Mouse (Mus musculus): ENCODE data around the gene Rpl3. TPM values are rescaled to one million over a fixed set of nuclear protein-coding genes. Genes with fewer than 3 reads are reported as not detected.

Gene Rpl3
- total RNA-seq, 1 experiment from 2014 or later = 2,920 TPM

GRCm38 (mm10) chr15:80072579-80073255 lies 19.0 kb downstream of the Rpl3 start:
- no peak for ATAC-seq (replicated peaks; ENCODE audit: low read depth, poor library complexity, severe bottlenecking)

DNA sequence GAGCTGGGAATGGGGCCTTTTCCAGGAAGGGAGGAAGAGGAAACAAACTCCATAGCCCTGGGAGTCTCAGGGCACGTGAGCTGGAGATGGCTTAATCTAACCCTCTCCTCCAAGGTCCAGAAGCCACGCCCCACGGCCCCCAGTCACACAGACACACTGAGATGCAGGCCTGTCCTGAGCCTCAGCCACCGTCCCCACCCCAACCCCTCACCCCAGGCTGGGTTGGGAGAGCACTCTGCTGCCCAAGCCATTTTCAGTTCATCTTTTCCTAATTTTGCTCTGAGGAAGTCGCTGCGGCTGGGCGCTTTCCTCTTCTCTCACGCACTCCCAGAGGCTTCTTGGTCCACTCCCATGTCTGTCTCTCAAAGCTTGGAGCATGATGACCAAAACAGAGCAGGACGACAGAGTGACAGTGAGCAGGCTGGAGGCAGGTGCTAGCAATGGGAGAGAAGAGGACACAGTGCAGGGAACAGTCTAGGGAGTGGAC lies 19.7 kb downstream of the Rpl3 start:
- ATAC-seq (replicated peaks; ENCODE audit: low read depth, poor library complexity, severe bottlenecking) = peak; percentile 26; the same call in 1 of the 2 replicates

DNA sequence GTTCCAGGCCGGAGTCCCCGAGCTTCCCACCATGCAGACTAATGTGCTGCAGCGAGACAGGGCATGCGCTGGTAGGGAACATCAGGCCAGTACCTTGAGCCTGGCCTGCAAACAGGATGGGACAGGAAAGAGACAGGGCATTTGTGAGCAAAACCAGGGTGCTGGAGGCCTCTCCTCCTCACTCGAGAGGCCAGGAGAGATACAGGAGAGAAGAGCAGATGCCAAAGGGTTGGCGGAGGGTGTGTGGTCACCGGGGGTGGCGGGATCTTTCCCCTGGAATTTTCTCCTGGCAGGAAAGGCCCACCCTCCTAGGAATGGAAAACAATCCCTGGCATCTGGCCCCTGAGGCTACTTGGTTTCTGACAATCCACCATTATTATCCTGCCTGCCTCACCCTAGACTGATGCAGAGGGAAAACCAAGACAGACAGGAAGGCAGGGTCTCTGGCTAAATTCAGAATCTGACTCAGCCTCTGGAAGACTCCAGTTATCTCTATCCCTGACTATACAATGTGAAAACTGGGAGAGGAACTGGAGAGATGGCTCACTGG lies 21.5 kb downstream of the Rpl3 start:
- ATAC-seq (replicated peaks; ENCODE audit: low read depth, poor library complexity, severe bottlenecking) = no peak

DNA sequence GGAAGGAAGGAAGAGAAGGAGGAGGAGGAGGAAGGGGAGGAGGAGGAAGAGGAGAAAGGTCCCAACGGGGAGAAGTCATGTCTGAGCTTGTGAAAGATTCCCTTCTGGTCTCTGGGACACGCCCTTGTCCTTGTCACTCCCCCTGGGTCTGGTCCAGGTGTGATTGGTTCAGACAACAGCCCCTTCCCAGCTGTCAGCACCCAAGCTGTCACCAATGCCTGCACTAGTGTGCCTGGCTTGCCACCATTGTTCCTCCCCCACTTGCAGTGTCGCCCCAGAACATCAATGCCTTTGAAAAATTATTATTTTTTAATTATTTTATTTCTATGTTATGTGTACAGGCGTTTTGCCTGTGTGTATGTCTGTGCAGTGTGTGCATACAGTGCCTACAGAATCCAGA lies 22.5 kb downstream of the Rpl3 start:
- ATAC-seq (replicated peaks; ENCODE audit: low read depth, poor library complexity, severe bottlenecking) = no peak

DNA sequence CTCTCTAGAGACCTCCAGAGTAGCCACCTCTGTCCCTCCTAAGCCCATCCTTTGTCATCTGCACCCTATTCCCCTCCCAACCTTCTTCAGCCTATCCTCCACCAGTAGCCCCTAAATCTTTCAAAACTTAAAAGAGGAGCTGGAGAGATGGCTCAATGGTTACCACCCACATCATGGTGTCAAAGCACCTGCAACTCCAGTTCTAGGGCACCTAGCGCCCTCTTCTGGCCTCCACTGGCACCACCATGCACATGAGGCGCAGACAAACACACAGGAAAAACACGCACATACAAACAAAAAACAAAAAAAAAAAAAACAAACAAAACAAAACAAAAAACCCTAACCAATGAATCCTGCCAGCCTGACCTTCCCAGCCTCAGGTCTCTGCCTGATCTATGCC lies 25.1 kb downstream of the Rpl3 start:
- ATAC-seq (replicated peaks; ENCODE audit: low read depth, poor library complexity, severe bottlenecking) = 0 out of 2 replicates have a peak, but pooled peaks have one; percentile 52

DNA sequence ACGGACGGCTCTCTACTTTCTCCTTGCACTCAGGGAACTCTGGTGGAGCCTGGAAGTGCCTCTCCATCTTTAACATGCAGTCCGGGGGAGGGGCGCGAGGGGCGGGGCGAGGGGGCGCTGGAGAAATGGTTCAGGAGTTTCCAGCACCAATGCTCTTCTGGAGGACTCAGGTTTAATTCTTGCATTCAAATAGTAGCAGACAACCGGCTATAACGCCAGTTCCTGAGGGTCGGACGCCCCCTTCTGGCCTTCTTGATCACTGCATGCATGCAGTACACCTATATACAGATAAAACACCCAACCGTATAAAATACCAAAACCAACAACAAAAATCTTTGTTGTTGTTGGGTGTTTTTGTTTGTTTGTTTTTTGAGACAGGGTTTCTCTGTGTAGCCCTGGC lies 26.3 kb downstream of the Rpl3 start:
- ATAC-seq (replicated peaks; ENCODE audit: low read depth, poor library complexity, severe bottlenecking) = no peak

- no peak for ATAC-seq (replicated peaks; ENCODE audit: low read depth, poor library complexity, severe bottlenecking)
Observed at GRCm38 (mm10) chr15:80064965-80065364, 26.7 kb downstream of the Rpl3 start.

GRCm38 (mm10) chr15:80062821-80063220 lies 28.8 kb downstream of the Rpl3 start:
- no peak for ATAC-seq (replicated peaks; ENCODE audit: low read depth, poor library complexity, severe bottlenecking)

GRCm38 (mm10) chr15:80062339-80062738 lies 29.3 kb downstream of the Rpl3 start:
- ATAC-seq (replicated peaks; ENCODE audit: low read depth, poor library complexity, severe bottlenecking) = no peak

GRCm38 (mm10) chr15:80061071-80061550 lies 30.6 kb downstream of the Rpl3 start:
- ATAC-seq (replicated peaks; ENCODE audit: low read depth, poor library complexity, severe bottlenecking) = no peak

DNA sequence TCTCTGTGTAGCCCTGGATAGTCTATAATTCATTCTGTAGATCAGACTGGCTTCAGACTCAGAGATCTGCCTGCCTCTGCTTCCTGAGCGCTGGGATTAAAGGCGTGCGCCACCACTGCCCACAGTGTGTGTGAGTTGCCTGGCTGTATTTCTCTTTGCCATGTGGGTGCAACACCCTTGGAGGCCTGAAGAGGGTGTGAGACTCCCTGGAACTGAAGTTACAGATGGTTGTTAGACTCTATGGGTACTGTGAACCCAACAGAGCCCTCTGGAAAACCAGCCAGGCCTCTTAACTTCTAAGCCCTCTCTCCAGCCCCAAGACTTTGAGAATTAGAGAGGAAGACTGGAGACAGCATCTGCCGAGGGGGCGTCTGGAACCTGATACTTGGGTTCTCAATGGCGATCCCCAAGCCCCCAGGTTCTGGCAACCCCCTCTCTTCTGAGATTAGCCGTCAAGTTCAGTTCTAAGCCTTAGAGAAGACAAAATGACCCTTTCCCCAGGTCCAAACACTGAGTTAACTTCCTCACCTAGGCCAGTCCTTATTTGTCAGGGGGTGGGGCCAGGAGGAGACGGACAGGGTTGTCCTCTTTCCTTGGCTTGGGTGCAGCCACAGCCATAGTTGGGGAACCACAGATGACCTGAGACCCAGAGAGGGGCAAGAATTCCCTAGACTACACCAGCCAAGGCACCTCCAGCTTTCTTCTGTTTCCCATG lies 31.2 kb downstream of the Rpl3 start:
- ATAC-seq (replicated peaks; ENCODE audit: low read depth, poor library complexity, severe bottlenecking) = no peak

GRCm38 (mm10) chr15:80059606-80060005 lies 32.1 kb downstream of the Rpl3 start:
- no peak for ATAC-seq (replicated peaks; ENCODE audit: low read depth, poor library complexity, severe bottlenecking)

DNA sequence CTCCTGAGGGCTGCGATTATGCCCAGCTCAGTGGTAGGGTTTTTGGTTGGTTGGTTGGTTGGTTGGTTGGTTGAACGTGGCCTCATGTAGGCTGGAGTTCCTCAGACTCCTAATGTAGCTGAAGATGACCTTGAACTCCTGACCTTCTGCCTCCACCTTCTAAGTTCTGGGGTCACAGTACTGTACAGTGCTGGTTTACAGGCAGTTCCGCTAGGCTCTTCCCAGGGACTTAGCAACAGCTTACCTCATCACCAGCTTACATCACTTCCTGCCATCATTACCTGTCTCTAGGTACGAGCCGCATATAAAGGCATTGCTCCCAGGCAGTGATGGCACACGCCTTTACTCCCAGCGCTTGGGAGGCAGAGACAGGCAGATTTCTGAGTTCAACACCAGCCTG lies 33.5 kb downstream of the Rpl3 start:
- ATAC-seq (replicated peaks; ENCODE audit: low read depth, poor library complexity, severe bottlenecking) = no peak

DNA sequence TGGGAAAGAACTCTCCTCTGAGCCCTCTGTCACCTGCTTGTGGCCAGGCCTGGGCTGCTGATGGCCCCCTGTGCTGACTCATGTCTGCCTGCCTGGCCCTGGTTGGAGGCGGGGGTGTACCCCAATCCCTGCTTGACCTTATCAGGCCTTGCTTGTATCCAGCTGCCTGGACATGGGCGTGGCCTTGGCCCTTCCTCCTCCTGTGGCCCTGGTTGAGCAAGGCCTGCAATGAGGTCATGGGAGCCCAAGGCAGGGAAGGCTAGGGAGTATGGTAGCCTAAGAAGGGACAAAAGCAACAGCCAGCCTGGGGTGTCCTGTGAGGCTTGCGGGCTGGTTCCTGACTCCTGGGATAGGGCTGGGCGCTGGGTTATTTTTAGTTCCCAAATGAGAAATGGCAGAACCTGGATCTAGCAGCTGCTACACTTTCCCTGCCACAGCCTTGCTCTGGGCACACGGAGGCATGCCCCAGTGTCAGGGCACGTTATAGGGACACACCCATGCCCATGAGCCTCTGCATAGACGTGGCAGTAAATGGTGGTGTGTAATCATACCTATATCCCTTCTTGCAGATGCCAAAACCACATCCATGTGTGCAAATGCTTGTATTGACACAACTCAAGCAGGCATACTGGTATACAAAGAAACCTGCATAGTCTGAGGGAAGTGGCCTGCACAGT lies 37.5 kb downstream of the Rpl3 start:
- ATAC-seq (replicated peaks; ENCODE audit: low read depth, poor library complexity, severe bottlenecking) = no peak

DNA sequence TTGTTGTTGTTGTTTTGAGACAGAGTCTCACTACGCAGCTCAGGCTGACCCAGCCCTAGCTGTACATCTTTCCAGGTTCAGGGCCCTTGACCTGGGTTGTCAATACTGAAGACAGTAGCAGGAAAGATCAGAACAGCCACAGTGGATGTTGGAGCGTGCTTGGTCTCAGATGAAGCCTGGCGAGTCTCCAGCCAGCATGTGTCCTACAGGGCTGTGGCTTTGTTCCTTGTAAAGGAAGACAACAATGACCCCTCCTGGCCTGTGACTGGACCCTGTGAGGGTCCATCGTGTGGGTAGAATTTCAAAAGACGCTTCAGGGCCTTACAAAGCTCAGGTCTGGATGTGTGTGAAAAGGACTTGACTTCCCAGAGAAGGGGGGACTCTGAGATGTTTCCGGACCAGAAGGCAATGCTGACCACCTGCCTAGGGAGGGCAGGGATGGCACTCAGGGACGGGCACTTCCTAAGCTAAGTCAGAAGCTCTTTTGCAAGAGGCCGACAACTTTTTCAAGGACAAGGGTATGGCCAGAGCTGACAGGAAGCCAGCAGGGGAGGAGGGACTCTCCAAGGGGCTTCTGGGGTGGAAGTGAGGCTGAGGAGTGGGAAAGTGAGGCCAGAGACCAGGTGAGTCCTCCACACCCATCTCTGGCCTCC lies 38.2 kb downstream of the Rpl3 start:
- no peak for ATAC-seq (replicated peaks; ENCODE audit: low read depth, poor library complexity, severe bottlenecking)

DNA sequence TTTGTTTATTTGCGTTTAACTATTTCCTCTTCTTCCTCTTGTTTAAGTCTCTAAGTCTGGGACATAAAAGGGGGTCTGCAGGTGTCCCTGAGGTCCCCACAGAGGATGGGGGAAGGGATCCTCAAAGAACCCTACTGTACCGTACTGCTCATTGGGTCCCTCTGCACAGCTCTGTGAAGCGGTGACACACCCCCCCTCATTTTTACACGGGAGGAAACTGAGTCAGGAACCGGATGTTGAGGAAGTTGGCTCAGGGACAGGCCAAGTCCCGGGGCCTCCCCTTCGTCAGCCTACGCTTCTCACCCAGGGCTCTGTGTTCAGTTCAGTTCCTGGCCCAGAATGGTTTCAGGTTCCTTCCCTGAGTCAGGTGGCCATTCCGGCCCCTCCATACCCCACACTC lies 39.9 kb downstream of the Rpl3 start:
- ATAC-seq (replicated peaks; ENCODE audit: low read depth, poor library complexity, severe bottlenecking) = no peak

GRCm38 (mm10) chr15:80051092-80051761 lies 40.4 kb downstream of the Rpl3 start:
- ATAC-seq (replicated peaks; ENCODE audit: low read depth, poor library complexity, severe bottlenecking) = no peak

GRCm38 (mm10) chr15:80050093-80050492 lies 41.6 kb downstream of the Rpl3 start:
- no peak for ATAC-seq (replicated peaks; ENCODE audit: low read depth, poor library complexity, severe bottlenecking)

DNA sequence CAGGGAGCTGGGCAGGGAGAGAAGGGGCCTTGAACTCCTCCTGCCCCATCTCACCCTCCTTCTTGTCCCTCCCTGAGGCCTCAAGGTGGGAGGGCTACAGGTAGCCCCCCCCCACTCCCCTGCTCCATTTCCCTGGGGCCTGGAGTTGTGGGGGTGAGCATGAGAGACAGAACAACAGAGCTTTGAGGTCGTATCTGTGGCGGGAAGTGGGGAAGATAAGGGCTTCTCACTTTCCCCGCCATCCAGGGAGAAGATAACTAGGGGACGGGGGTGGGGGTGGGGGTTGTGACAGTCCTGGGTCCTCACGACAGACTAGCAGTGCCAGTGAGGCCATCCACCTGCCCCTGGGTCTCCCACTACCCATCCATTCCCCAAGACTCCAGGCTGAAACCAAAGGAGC lies 43.7 kb downstream of the Rpl3 start:
- 0 out of 2 replicates have a peak, but pooled peaks have one; percentile 17 for ATAC-seq (replicated peaks; ENCODE audit: low read depth, poor library complexity, severe bottlenecking)

GRCm38 (mm10) chr15:80047242-80047641 lies 44.4 kb downstream of the Rpl3 start:
- no peak for ATAC-seq (replicated peaks; ENCODE audit: low read depth, poor library complexity, severe bottlenecking)

Data from common myeloid progenitor, adult 5-6 weeks (primary cell).